Mouse (Mus musculus) neural tube, embryonic 12.5 days (tissue): ENCODE results near the gene Lax1. TPM values are rescaled to one million over a fixed set of nuclear protein-coding genes. Genes with fewer than 3 reads are reported as not detected.
"Not testable (repeated sequence)": the region's sequence is repeated elsewhere in the genome, so short reads cannot be mapped to it uniquely, and the experiment has no call there.

ENCODE experiments used
- ATAC-seq: fragments of 200-750 bp; cut with Nextera tagmentation; 2 replicates; pipeline ENCODE4 v1.8.0; 2017; ENCODE audit warnings: low read depth, mild to moderate bottlenecking, moderate TSS enrichment, moderate library complexity; ENCODE audit not compliant: low FRiP score
- H3K27ac ChIP-seq: fragments of 300-500 bp; sonication (generic); 2 replicates; pipeline ENCODE4 v1.5.1; 2016
- H3K27me3 ChIP-seq: fragments of 300-500 bp; sonication (generic); replicated peaks from 2 replicates; pipeline ENCODE4 v1.6.1; 2016; ENCODE audit warnings: mild to moderate bottlenecking
- H3K36me3 ChIP-seq: fragments of 300-500 bp; sonication (generic); 2 replicates; pipeline ENCODE4 v1.6.1; 2016; ENCODE audit warnings: mild to moderate bottlenecking
- H3K4me1 ChIP-seq: fragments of 300-500 bp; sonication (generic); 2 replicates; pipeline ENCODE4 v1.6.1; 2016
- H3K4me2 ChIP-seq: fragments of 300-500 bp; sonication (generic); replicated peaks from 2 replicates; pipeline ENCODE4 v1.6.1; 2016; ENCODE audit warnings: mild to moderate bottlenecking
- H3K4me3 ChIP-seq: fragments of 300-500 bp; sonication (generic); 2 replicates; pipeline ENCODE4 v1.5.1; 2016
- H3K9ac ChIP-seq: fragments of 300-500 bp; sonication (generic); 2 replicates; pipeline ENCODE4 v1.6.1; 2016; ENCODE audit warnings: mild to moderate bottlenecking
- H3K9me3 ChIP-seq: fragments of 300-500 bp; sonication (generic); 2 replicates; pipeline ENCODE4 v1.6.1; 2016; ENCODE audit warnings: mild to moderate bottlenecking
- WGBS: fragments of 180-500 bp; shearing (Covaris S2); methylation state at CpG from one replicate; pipeline ENCODE4 v1.1.7; 2016; 5-methylcytosine and 5-hydroxymethylcytosine counted together
- polyA plus RNA-seq: library from polyadenylated mRNA; unstranded; fragments of >200 nt; fragmentation: Nextera tagmentation; extraction: Ambion mirVana; gene quantifications from 2 replicates; pipeline ENCODE4 v1.2.1, GENCODE M21; 2016

The Lax1 gene
- polyA plus RNA-seq, 1 experiment from 2014 or later: not detected

GRCm38 (mm10) chr1:133711376-133711775, 21.5 kb upstream of the Lax1 start:
- H3K9ac ChIP-seq: no peak overlapping the region
- no peaks in the 10 kb centered on the region for H3K9me3 ChIP-seq
- 0 out of 2 replicates have a peak, but pooled peaks cover 3% of the 10 kb centered on the region for H3K4me1 ChIP-seq
- no peak for ATAC-seq
- peaks cover 10% of the 10 kb centered on the region for H3K36me3 ChIP-seq
- no peak overlapping the region for H3K4me3 ChIP-seq
- H3K27ac ChIP-seq: no peak overlapping the region
- H3K4me2 ChIP-seq: no peak overlapping the region
- no peaks in the 10 kb centered on the region for H3K27me3 ChIP-seq
- 60% methylated on average over 6 of the region's 6 CpGs for WGBS

DNA sequence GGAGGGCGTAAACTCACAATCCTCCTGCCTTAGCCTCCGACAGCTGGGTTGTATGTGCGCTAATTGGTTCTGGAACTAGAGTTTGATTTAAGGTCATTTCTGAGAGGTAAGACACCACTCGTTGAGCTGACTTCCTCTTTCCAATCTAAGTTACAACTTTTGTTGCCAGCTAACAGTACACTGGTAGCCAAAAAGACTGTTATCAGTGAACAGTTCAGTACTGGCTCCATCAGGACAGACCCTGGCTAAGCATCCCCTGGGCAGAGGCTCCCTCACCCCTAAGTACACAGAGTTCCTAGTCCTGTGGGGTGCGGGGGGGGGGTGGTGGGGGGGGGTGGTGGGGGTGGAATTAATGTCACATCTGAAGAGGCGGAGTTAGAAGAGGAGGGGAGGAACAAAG, 21.0 kb upstream of the Lax1 start:
- Histone ChIP-seq H3K9ac (no peak overlapping the region), H3K27ac (no peak overlapping the region), H3K4me2 (no peak overlapping the region), H3K4me1 (0 out of 2 replicates have a peak, but pooled peaks cover 3% of the 10 kb centered on the region), H3K27me3 (no peaks in the 10 kb centered on the region), H3K4me3 (no peak overlapping the region), H3K9me3 (no peaks in the 10 kb centered on the region), H3K36me3 (0 out of 2 replicates have a peak, but pooled peaks cover 10% of the 10 kb centered on the region)
- no peak for ATAC-seq
- 57% methylated on average over 6 of the region's 6 CpGs for WGBS

DNA sequence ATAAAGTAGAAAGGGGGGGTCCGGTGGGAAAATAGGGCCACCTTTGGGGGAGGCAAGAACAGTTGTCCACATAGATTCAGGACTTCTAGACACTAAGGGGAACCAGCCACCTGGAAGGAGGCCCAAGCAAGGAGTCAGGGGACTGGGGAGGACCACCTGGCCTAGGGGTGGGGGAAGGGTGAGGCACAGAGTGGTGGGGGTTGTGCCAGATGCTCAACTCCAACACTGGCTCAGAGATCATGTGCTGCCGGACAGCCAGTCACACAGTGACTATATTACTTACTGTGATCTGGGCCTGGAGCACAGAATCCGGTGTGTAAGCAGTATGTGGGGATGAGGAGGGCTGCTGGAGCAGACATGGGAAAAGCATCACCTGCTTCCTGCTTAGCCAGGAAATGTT, 19.4 kb upstream of the Lax1 start:
- Histone ChIP-seq H3K36me3 (peaks cover 9% of the 10 kb centered on the region; the same call in 1 of the 2 replicates), H3K9me3 (no peaks in the 10 kb centered on the region), H3K27me3 (no peaks in the 10 kb centered on the region), H3K4me1 (0 out of 2 replicates have a peak, but pooled peaks cover 3% of the 10 kb centered on the region), H3K4me3 (no peak overlapping the region), H3K27ac (no peak overlapping the region), H3K4me2 (no peak overlapping the region), H3K9ac (no peak overlapping the region)
- 73% methylated on average over 3 of the region's 3 CpGs for WGBS
- ATAC-seq: no peak

DNA sequence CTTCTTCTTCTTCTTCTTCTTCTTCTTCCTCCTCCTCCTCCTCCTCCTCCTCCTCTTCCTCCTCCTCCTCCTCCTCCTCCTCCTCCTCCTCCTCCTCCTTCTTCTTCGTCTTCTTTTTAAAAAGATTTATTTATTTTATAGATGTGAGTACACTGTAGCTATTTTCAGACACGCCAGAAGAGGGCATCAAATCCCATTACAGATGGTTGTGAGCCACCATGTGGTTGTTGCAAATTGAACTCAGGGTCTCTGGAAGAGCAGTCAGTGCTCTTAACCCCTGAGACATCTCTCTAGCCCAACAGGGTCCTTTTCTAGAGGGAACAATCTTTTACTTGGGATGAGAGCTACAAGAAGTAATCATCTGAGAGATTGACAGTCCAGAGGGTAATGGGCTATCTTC, 11.9 kb upstream of the Lax1 start:
- H3K36me3 ChIP-seq, H3K4me1 ChIP-seq, H3K9ac ChIP-seq, H3K27ac ChIP-seq, ATAC-seq, H3K4me2 ChIP-seq, H3K4me3 ChIP-seq, H3K27me3 ChIP-seq, H3K9me3 ChIP-seq: not testable (repeated sequence)
- 10% methylated on average over 2 of the region's 2 CpGs for WGBS

DNA sequence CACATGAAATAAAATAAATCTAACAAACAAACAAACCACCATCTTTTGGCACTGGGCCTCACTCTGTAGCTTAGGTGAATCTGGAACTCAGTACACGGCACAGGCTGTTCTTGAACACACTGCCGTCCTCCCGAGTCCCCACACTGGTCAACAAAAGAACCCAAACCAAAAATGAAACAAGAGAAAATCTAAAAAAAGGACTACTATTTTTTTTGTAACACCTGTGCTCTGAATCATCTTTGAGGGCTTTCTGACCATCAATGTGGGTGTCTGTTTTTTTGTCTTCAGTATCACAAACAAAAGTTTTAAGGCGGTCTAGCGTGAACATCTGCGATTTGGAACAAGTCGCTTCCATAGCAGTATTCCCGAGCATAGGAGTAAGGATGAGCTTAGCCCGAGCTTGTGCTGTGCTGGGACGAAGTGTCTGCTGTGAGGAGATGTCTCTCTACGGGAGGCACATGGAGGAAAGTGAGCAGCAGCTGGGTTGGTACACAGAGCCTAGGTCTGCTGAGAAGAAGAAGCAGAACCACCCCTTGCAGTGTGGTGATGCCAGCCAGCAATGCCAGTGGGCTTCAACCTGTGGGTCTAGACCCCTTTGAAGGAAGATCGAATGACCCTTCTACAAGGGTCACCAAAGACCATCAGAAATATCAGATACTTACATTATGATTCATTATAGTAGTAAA, 8.2 kb upstream of the Lax1 start:
- Histone ChIP-seq H3K4me1 (peaks cover 14% of the 10 kb centered on the region; the same call in 1 of the 2 replicates), H3K4me2 (no peak overlapping the region), H3K36me3 (no peaks in the 10 kb centered on the region), H3K27ac (no peak overlapping the region), H3K4me3 (no peak overlapping the region), H3K9ac (no peak overlapping the region), H3K27me3 (no peaks in the 10 kb centered on the region), H3K9me3 (no peaks in the 10 kb centered on the region)
- ATAC-seq: no peak
- WGBS: 95% methylated on average over 12 of the region's 12 CpGs

GRCm38 (mm10) chr1:133695901-133696300, 6.0 kb upstream of the Lax1 start:
- Histone ChIP-seq H3K9ac (no peak overlapping the region), H3K27ac (no peak overlapping the region), H3K9me3 (no peaks in the 10 kb centered on the region), H3K36me3 (no peaks in the 10 kb centered on the region), H3K4me1 (peaks cover 14% of the 10 kb centered on the region; the same call in 1 of the 2 replicates), H3K27me3 (no peaks in the 10 kb centered on the region), H3K4me2 (no peak overlapping the region), H3K4me3 (no peak overlapping the region)
- 41% methylated on average over 7 of the region's 7 CpGs for WGBS
- ATAC-seq: no peak

DNA sequence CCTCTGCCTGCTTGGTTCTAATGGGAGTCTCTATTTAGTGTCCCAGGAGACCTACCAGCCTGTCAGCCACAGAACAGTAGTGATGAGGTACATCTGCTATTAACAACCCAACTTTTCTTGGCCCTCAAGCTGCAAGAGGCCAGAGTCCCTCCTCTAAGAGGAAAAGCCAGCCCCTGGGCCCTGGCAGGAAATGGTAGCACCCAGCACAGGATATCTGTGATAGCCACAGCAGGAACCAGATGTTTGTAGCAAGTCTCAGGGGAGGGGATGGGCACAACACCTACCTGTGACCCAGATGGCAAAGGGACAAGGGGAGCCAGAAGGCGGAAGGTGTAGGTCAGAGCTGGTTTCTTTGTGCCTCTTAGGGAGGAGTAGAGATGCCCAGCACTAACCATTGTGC, 5.0 kb upstream of the Lax1 start:
- WGBS: 86% methylated on average over 1 of the region's 1 CpGs
- H3K4me2 ChIP-seq: no peak overlapping the region

GRCm38 (mm10) chr1:133694301-133694700, 4.4 kb upstream of the Lax1 start:
- Histone ChIP-seq H3K9ac (no peak overlapping the region), H3K9me3 (no peaks in the 10 kb centered on the region), H3K27ac (no peak overlapping the region), H3K4me3 (no peak overlapping the region), H3K27me3 (no peaks in the 10 kb centered on the region), H3K4me2 (no peak overlapping the region), H3K4me1 (peaks cover 14% of the 10 kb centered on the region; the same call in 1 of the 2 replicates), H3K36me3 (no peaks in the 10 kb centered on the region)
- 0% methylated on average over 1 of the region's 1 CpGs for WGBS
- ATAC-seq: no peak

More for the DNA sequence above, 5.0 kb upstream of the Lax1 start:
- H3K4me1 ChIP-seq: peaks cover 14% of the 10 kb centered on the region; the same call in 1 of the 2 replicates
- H3K9ac ChIP-seq: no peak overlapping the region
- no peaks in the 10 kb centered on the region for H3K9me3 ChIP-seq
- H3K27ac ChIP-seq: no peak overlapping the region
- no peak for ATAC-seq
- H3K27me3 ChIP-seq: no peaks in the 10 kb centered on the region
- H3K36me3 ChIP-seq: no peaks in the 10 kb centered on the region
- no peak overlapping the region for H3K4me3 ChIP-seq

DNA sequence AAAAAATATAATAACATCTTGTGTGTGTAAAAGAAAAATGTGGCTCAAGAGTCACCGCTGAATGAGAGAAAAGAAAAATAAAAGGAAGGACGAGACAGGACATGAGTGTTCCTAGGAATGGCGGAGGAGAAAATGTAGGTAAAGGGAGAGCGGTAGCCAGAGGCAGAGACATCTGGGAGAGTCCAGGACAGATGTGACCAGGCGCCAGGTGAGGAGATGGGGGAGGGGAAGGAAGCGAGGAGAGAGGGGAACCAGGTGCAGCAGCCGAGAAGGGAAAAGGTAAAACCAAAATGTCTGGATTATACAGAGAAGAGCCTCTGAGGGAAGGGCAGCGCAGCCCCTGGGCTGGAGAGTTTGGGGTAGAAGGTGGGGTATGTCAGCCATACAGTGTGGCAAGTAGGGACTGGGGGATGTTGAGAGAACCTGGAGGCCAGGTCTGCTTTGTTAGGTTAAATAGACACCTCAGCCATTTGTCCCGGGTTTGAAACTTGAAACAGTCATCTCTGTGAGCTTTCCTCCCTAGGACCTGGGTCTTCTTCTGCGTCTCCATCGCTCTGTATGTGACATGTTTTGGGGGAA, 3.7 kb upstream of the Lax1 start:
- Histone ChIP-seq H3K36me3 (no peaks in the 10 kb centered on the region), H3K9ac (no peak overlapping the region), H3K9me3 (no peaks in the 10 kb centered on the region), H3K4me3 (no peak overlapping the region), H3K4me1 (peaks cover 14% of the 10 kb centered on the region; the same call in 1 of the 2 replicates), H3K27ac (no peak overlapping the region), H3K4me2 (no peak overlapping the region), H3K27me3 (no peaks in the 10 kb centered on the region)
- WGBS: 70% methylated on average over 11 of the region's 11 CpGs
- no peak for ATAC-seq

DNA sequence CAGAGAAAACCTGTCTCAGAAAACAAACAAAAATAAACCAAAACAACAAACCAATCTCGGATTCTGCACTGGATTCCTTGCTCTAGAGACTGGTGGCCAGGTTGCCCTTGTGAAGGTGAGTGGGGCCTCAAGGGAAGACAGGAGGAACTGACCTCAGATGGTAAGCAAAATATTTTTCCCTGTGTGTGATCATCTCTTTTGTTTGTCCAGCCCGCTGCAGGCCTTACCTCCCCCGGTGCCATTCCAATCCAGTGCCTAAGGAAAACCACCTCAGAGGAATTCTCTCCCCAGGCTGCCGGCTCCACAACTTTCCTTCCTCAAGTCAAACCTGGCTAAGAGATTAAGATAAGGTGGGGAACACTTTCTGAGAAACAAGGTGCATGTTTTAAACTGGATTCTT, 2.3 kb upstream of the Lax1 start:
- Histone ChIP-seq H3K36me3 (no peaks in the 10 kb centered on the region), H3K4me3 (no peak overlapping the region), H3K27me3 (no peaks in the 10 kb centered on the region), H3K4me2 (no peak overlapping the region), H3K4me1 (peaks cover 14% of the 10 kb centered on the region; the same call in 1 of the 2 replicates), H3K9ac (no peak overlapping the region), H3K9me3 (no peaks in the 10 kb centered on the region), H3K27ac (no peak overlapping the region)
- ATAC-seq: no peak
- WGBS: 47% methylated on average over 4 of the region's 4 CpGs

DNA sequence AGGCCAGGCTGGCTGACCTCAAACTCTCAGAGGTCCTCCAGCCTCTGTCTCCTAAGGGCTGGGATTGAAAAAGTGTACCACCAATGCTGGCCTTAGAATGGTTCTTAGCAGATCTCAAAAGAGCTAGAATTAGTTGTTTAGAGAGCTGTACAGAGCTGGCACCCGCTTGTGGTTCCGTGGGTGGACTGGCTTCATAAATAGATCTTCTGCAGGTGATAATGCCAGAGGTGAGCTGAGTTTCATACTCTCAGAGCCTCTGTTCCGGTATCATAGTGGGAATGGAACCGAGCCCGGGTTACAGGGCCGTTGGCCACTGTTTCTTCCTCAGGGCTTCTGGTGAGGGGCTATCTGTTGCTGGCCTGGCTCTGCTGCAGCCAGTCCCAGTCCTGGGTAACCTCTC, 1.1 kb upstream of the Lax1 start:
- 95% methylated on average over 6 of the region's 6 CpGs for WGBS
- Histone ChIP-seq H3K4me2 (no peak overlapping the region), H3K36me3 (no peaks in the 10 kb centered on the region), H3K4me3 (no peak overlapping the region), H3K27me3 (no peaks in the 10 kb centered on the region), H3K9me3 (no peaks in the 10 kb centered on the region), H3K27ac (no peak overlapping the region), H3K9ac (no peak overlapping the region), H3K4me1 (peaks cover 14% of the 10 kb centered on the region; the same call in 1 of the 2 replicates)
- no peak for ATAC-seq

DNA sequence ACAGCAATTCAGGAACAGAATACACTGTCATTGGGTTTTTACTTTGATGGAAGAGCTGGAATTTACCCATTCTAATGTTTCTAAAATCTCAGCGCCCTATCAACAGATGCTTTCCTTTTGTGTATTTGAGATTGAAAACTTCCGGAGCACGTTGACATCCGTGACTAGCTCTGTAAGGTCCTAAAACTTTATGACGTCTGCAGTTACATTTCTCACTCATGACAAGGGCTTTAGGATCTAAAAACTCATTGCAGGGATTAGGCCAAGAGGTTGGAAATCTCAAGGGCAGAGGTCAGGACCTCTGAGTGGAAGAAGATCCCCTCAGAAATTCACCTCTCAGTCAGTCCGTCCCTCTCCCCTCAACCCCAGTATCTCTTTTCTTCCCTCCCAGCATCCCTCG, 1.6 kb downstream of the Lax1 start:
- Histone ChIP-seq H3K27me3 (no peaks in the 10 kb centered on the region), H3K9ac (no peak overlapping the region), H3K27ac (no peak overlapping the region), H3K36me3 (no peaks in the 10 kb centered on the region), H3K4me3 (no peak overlapping the region), H3K9me3 (no peaks in the 10 kb centered on the region), H3K4me2 (no peak overlapping the region), H3K4me1 (no peaks in the 10 kb centered on the region)
- WGBS: 67% methylated on average over 7 of the region's 7 CpGs
- no peak for ATAC-seq
